Mouse (Mus musculus): ENCODE results near the gene Nanog. TPM values are rescaled to one million over a fixed set of nuclear protein-coding genes. Genes with fewer than 3 reads are reported as not detected.

Nanog gene
- polyA plus RNA-seq, 1 experiment from 2014 or later: 0.10 TPM

- H3K4me2 ChIP-seq: peak overlapping the region; percentile 75
- WGBS: 3% methylated on average over 25 of the region's 25 CpGs
- no peak overlapping the region for H3K27ac ChIP-seq
- H3K9ac ChIP-seq (replicated peaks): peak overlapping the region; percentile 60
- peaks cover 37% of the 10 kb centered on the region for H3K27me3 ChIP-seq
- ATAC-seq (ENCODE audit: insufficient number of reproducible peaks, insufficient read depth, low FRiP score, low TSS enrichment, low read depth): no peak
- peaks cover 10% of the 10 kb centered on the region; the same call in 1 of the 2 replicates for H3K36me3 ChIP-seq
- peak overlapping the region; percentile 52 for H3K4me3 ChIP-seq (replicated peaks)
- no peaks in the 10 kb centered on the region for H3K9me3 ChIP-seq
- peaks cover 6% of the 10 kb centered on the region; the same call in 1 of the 2 replicates for H3K4me1 ChIP-seq (replicated peaks)
These were observed 34.4 kb downstream of the Nanog start for GRCm38 (mm10) chr6:122741460-122742227.

GRCm38 (mm10) chr6:122742228-122742899 is 35.1 kb downstream of the Nanog start:
- H3K4me1 ChIP-seq (replicated peaks): peaks cover 6% of the 10 kb centered on the region; the same call in 1 of the 2 replicates
- no peaks in the 10 kb centered on the region for H3K9me3 ChIP-seq
- no peak overlapping the region for H3K27ac ChIP-seq
- peak overlapping the region; percentile 60 for H3K9ac ChIP-seq (replicated peaks)
- peak overlapping the region; percentile 52 for H3K4me3 ChIP-seq (replicated peaks)
- peaks cover 37% of the 10 kb centered on the region for H3K27me3 ChIP-seq
- no peak; the same call in 1 of the 2 replicates for ATAC-seq (ENCODE audit: insufficient number of reproducible peaks, insufficient read depth, low FRiP score, low TSS enrichment, low read depth)
- peak overlapping the region; percentile 75 for H3K4me2 ChIP-seq
- peaks cover 3% of the 10 kb centered on the region; the same call in 1 of the 2 replicates for H3K36me3 ChIP-seq
- 1% methylated on average over 23 of the region's 23 CpGs for WGBS

- Histone ChIP-seq H3K9ac (replicated peaks) (no peak overlapping the region), H3K27ac (no peak overlapping the region), H3K4me2 (0 out of 2 replicates have a peak overlapping the region, but pooled peaks have one; percentile 75), H3K9me3 (no peaks in the 10 kb centered on the region), H3K36me3 (0 out of 2 replicates have a peak, but pooled peaks cover 3% of the 10 kb centered on the region), H3K27me3 (peaks cover 37% of the 10 kb centered on the region), H3K4me3 (replicated peaks) (no peak overlapping the region), H3K4me1 (replicated peaks) (peaks cover 6% of the 10 kb centered on the region; the same call in 1 of the 2 replicates)
- WGBS: 17% methylated on average over 11 of the region's 11 CpGs
- no peak for ATAC-seq (ENCODE audit: insufficient number of reproducible peaks, insufficient read depth, low FRiP score, low TSS enrichment, low read depth)
These were observed 36.1 kb downstream of the Nanog start for GRCm38 (mm10) chr6:122743353-122743752.

GRCm38 (mm10) chr6:122744505-122745249 is 37.4 kb downstream of the Nanog start:
- Histone ChIP-seq H3K4me3 (replicated peaks) (no peak overlapping the region), H3K4me2 (no peak overlapping the region), H3K9me3 (no peaks in the 10 kb centered on the region), H3K36me3 (no peaks in the 10 kb centered on the region), H3K4me1 (replicated peaks) (peaks cover 6% of the 10 kb centered on the region; the same call in 1 of the 2 replicates), H3K27me3 (peaks cover 37% of the 10 kb centered on the region), H3K27ac (peak overlapping the region; percentile 41; the same call in 1 of the 2 replicates), H3K9ac (replicated peaks) (no peak overlapping the region)
- ATAC-seq (ENCODE audit: insufficient number of reproducible peaks, insufficient read depth, low FRiP score, low TSS enrichment, low read depth): no peak
- WGBS: 31% methylated on average over 10 of the region's 10 CpGs

- no peak overlapping the region for H3K4me2 ChIP-seq
- H3K36me3 ChIP-seq: no peaks in the 10 kb centered on the region
- 87% methylated on average over 6 of the region's 6 CpGs for WGBS
- no peaks in the 10 kb centered on the region for H3K27me3 ChIP-seq
- ATAC-seq (ENCODE audit: insufficient number of reproducible peaks, insufficient read depth, low FRiP score, low TSS enrichment, low read depth): no peak
- H3K9me3 ChIP-seq: no peaks in the 10 kb centered on the region
- no peak overlapping the region for H3K4me3 ChIP-seq (replicated peaks)
- H3K4me1 ChIP-seq (replicated peaks): no peaks in the 10 kb centered on the region
- no peak overlapping the region for H3K9ac ChIP-seq (replicated peaks)
- no peak overlapping the region for H3K27ac ChIP-seq
These were observed 43.3 kb downstream of the Nanog start for GRCm38 (mm10) chr6:122750579-122750978.

- Histone ChIP-seq H3K9me3 (no peaks in the 10 kb centered on the region), H3K4me3 (replicated peaks) (no peak overlapping the region), H3K36me3 (no peaks in the 10 kb centered on the region), H3K27me3 (no peaks in the 10 kb centered on the region), H3K4me1 (replicated peaks) (no peaks in the 10 kb centered on the region), H3K9ac (replicated peaks) (no peak overlapping the region), H3K4me2 (no peak overlapping the region), H3K27ac (no peak overlapping the region)
- ATAC-seq (ENCODE audit: insufficient number of reproducible peaks, insufficient read depth, low FRiP score, low TSS enrichment, low read depth): no peak
- WGBS: 31% methylated on average over 1 of the region's 2 CpGs
These were observed 48.6 kb downstream of the Nanog start for GRCm38 (mm10) chr6:122755913-122756312.

- no peak overlapping the region for H3K27ac ChIP-seq
- no peaks in the 10 kb centered on the region for H3K36me3 ChIP-seq
- 93% methylated on average over 5 of the region's 5 CpGs for WGBS
- H3K4me1 ChIP-seq (replicated peaks): peaks cover 3% of the 10 kb centered on the region
- no peak overlapping the region for H3K4me2 ChIP-seq
- peaks cover 4% of the 10 kb centered on the region; the same call in 1 of the 2 replicates for H3K27me3 ChIP-seq
- no peaks in the 10 kb centered on the region for H3K9me3 ChIP-seq
- no peak overlapping the region for H3K9ac ChIP-seq (replicated peaks)
- ATAC-seq (ENCODE audit: insufficient number of reproducible peaks, insufficient read depth, low FRiP score, low TSS enrichment, low read depth): no peak
- H3K4me3 ChIP-seq (replicated peaks): no peak overlapping the region
These were observed 51.4 kb downstream of the Nanog start for GRCm38 (mm10) chr6:122758732-122759131.

- 1% methylated on average over 11 of the region's 11 CpGs for WGBS
- H3K27me3 ChIP-seq: peaks cover 4% of the 10 kb centered on the region; the same call in 1 of the 2 replicates
- H3K4me3 ChIP-seq (replicated peaks): peak overlapping the region; percentile 40
- peak; percentile 58 for ATAC-seq (ENCODE audit: insufficient number of reproducible peaks, insufficient read depth, low FRiP score, low TSS enrichment, low read depth)
- no peaks in the 10 kb centered on the region for H3K9me3 ChIP-seq
- H3K36me3 ChIP-seq: no peaks in the 10 kb centered on the region
- no peak overlapping the region for H3K27ac ChIP-seq
- H3K4me1 ChIP-seq (replicated peaks): peaks cover 20% of the 10 kb centered on the region
- H3K4me2 ChIP-seq: peak overlapping the region; percentile 50
- no peak overlapping the region for H3K9ac ChIP-seq (replicated peaks)
These were observed 53.8 kb downstream of the Nanog start for GRCm38 (mm10) chr6:122761011-122761599.

GRCm38 (mm10) chr6:122761901-122762300 is 54.6 kb downstream of the Nanog start:
- Histone ChIP-seq H3K9me3 (no peaks in the 10 kb centered on the region), H3K27me3 (peaks cover 4% of the 10 kb centered on the region; the same call in 1 of the 2 replicates), H3K4me1 (replicated peaks) (peaks cover 24% of the 10 kb centered on the region), H3K4me2 (peak overlapping the region; percentile 50; the same call in 1 of the 2 replicates), H3K36me3 (no peaks in the 10 kb centered on the region), H3K27ac (no peak overlapping the region), H3K9ac (replicated peaks) (no peak overlapping the region), H3K4me3 (replicated peaks) (no peak overlapping the region)
- no peak for ATAC-seq (ENCODE audit: insufficient number of reproducible peaks, insufficient read depth, low FRiP score, low TSS enrichment, low read depth)

- Histone ChIP-seq H3K36me3 (no peaks in the 10 kb centered on the region), H3K9me3 (no peaks in the 10 kb centered on the region), H3K27me3 (peaks cover 4% of the 10 kb centered on the region; the same call in 1 of the 2 replicates), H3K27ac (no peak overlapping the region), H3K4me3 (replicated peaks) (no peak overlapping the region), H3K4me1 (replicated peaks) (peaks cover 26% of the 10 kb centered on the region), H3K9ac (replicated peaks) (no peak overlapping the region), H3K4me2 (no peak overlapping the region)
- no peak for ATAC-seq (ENCODE audit: insufficient number of reproducible peaks, insufficient read depth, low FRiP score, low TSS enrichment, low read depth)
- WGBS: 53% methylated on average over 3 of the region's 3 CpGs
These were observed 55.2 kb downstream of the Nanog start for GRCm38 (mm10) chr6:122762480-122762879.

Measured in limb, embryonic 12.5 days (tissue).